Mouse (Mus musculus) CH12.LX (cell line): ENCODE results near the gene Gm5447.

Experiments
- CHD2 ChIP-seq: IDR thresholded peaks from 2 replicates; pipeline ENCODE4 v1.6.1; 2011; ENCODE audit warnings: low read length, improper control_type of control experiment
- CTCF ChIP-seq, 2 experiments: IDR thresholded peaks in 1 of 2; conservative IDR thresholded peaks in 1 of 2; 2 replicates each; pipeline ENCODE4 v1.5.1; 2011 to 2012; ENCODE audit warnings: low read depth in 2 of 2, low read length in 2 of 2, improper control_type of control experiment in 1 of 2, inconsistent platforms in 1 of 2, mild to moderate bottlenecking in 1 of 2, moderate library complexity in 1 of 2
- ELF1 ChIP-seq: IDR thresholded peaks from 2 replicates; pipeline ENCODE4 v1.6.1; 2014; ENCODE audit warnings: low read depth, mild to moderate bottlenecking, inconsistent platforms, low read length, improper control_type of control experiment
- EP300 ChIP-seq: IDR thresholded peaks from 2 replicates; pipeline ENCODE4 v1.6.1; 2011; ENCODE audit warnings: low read length, improper control_type of control experiment
- MYC ChIP-seq: IDR thresholded peaks from 2 replicates; pipeline ENCODE4 v1.6.1; 2011; ENCODE audit warnings: low read depth, mild to moderate bottlenecking, improper control_type of control experiment, low read length
- POLR2A ChIP-seq: IDR thresholded peaks from 2 replicates; pipeline ENCODE4 v1.6.1; 2011; ENCODE audit warnings: low read depth, mild to moderate bottlenecking, improper control_type of control experiment, low read length
- RCOR1 ChIP-seq: conservative IDR thresholded peaks from 2 replicates; pipeline ENCODE4 v1.6.1; 2012; ENCODE audit warnings: low read depth, mild to moderate bottlenecking, inconsistent platforms, low read length, improper control_type of control experiment
- SIN3A ChIP-seq: IDR thresholded peaks from 2 replicates; pipeline ENCODE4 v1.6.1; 2012; ENCODE audit warnings: low read length, improper control_type of control experiment, inconsistent platforms
- SMC3 ChIP-seq: IDR thresholded peaks from 2 replicates; pipeline ENCODE4 v1.6.1; 2011; ENCODE audit warnings: low read depth, low read length, improper control_type of control experiment
- TCF12 ChIP-seq: IDR thresholded peaks from 2 replicates; pipeline ENCODE4 v1.6.1; 2014; ENCODE audit warnings: low read depth, mild to moderate bottlenecking, inconsistent platforms, low read length, improper control_type of control experiment
- USF2 ChIP-seq: conservative IDR thresholded peaks from 2 replicates; pipeline ENCODE4 v1.6.1; 2011; ENCODE audit warnings: low read depth, low read length, improper control_type of control experiment
- ZKSCAN1 ChIP-seq: IDR thresholded peaks from 2 replicates; pipeline ENCODE4 v1.6.1; 2012; ENCODE audit warnings: low read depth, inconsistent platforms, low read length, improper control_type of control experiment, borderline replicate concordance
- ZNF384 ChIP-seq: IDR thresholded peaks from 2 replicates; pipeline ENCODE4 v1.6.1; 2012; ENCODE audit warnings: low read depth, low read length, improper control_type of control experiment, inconsistent platforms

DNA sequence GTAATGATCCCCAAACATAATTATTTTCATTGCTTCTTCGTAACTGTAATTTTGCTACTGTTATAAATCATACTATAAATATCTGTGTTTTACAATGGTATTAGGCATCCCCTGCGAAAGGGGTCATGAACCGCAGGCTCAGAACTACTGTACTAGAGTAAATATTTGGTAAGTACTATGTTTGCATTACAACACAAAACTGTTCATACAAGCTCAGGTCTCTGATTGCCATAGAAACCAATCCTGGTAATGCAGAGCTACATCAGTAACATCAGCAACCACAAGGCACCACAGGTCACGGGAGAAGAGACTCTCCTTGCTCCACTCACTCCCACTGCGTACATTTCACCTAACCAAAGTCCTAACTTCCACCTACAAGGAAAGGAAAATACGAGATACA is 49.7 kb upstream of the Gm5447 start:
- no peak for TF ChIP-seq ZKSCAN1
- no peak for TF ChIP-seq CTCF (conservative IDR thresholded peaks at IDR 0.05 in 1 of 2, IDR thresholded peaks at IDR 0.05 in 1 of 2; ENCODE audit: low read depth in 2 of 2, low read length in 2 of 2)
- TF ChIP-seq USF2: no peak
- TF ChIP-seq ZNF384: no peak
- TF ChIP-seq ELF1: no peak
- TF ChIP-seq TCF12: no peak
- no peak for TF ChIP-seq CHD2
- TF ChIP-seq EP300: no peak
- no peak for TF ChIP-seq RCOR1
- no peak for TF ChIP-seq POLR2A
- TF ChIP-seq SIN3A: no peak
- no peak for TF ChIP-seq SMC3
- no peak for TF ChIP-seq MYC
